Mouse (Mus musculus) hematopoietic stem cell, adult 5-6 weeks (primary cell): ENCODE data around the gene Slc29a3. TPM values are rescaled to one million over a fixed set of nuclear protein-coding genes. Genes with fewer than 3 reads are reported as not detected.

Experiments used
- ATAC-seq, 2 experiments: fragments of 125-278 bp in 1 of 2; replicated peaks in 1 of 2; 2 replicates each; pipeline ENCODE4 v1.8.0; 2016 to 2017; ENCODE audit warnings: inconsistent platforms in 2 of 2, mild to moderate bottlenecking in 2 of 2, moderate number of reproducible peaks in 2 of 2, low read depth in 1 of 2, moderate TSS enrichment in 1 of 2; ENCODE audit not compliant: low FRiP score in 2 of 2, poor library complexity in 2 of 2, severe bottlenecking in 2 of 2, insufficient read depth in 1 of 2, low TSS enrichment in 1 of 2
- total RNA-seq: library from RNA; stranded (forward); fragments of 172-1452, 232-1000 nt; gene quantifications from 2 replicates; pipeline ENCODE4 v1.2.3, GENCODE M21; 2017

The Slc29a3 gene
- 17.5 and 18.4 TPM in 2 replicates for total RNA-seq

GRCm38 (mm10) chr10:60752040-60753020, at the start of gene Slc29a3:
TSS of gene Slc29a3 (minus strand) at chr10:60752794.
- peak; percentile 96 to 97 for ATAC-seq

DNA sequence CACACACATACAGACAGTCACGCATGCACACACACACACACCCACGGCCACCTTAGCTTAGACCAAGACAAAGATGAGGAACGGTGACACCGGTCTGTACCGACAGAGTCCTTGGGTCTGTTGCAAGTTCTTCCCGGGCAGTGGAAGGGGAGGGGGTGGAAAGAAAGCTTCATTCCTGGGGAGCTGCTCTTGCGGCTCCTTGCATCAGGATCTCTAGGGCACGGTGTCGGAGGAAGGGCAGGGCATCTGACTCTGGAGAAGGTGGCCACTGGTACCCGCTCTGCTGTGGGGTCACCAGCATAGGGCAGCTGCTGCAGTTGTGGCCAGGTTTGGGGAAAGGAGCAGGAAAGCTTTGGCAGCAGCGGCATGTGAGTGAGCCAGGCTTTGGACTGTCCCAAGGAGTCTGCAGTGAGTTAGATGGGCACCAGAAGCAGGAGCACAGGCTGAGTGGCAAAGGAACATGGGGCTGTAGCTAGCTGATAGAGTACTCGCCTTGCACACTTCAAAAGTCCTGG, 49.4 kb upstream of the Slc29a3 start:
- no peak for ATAC-seq

DNA sequence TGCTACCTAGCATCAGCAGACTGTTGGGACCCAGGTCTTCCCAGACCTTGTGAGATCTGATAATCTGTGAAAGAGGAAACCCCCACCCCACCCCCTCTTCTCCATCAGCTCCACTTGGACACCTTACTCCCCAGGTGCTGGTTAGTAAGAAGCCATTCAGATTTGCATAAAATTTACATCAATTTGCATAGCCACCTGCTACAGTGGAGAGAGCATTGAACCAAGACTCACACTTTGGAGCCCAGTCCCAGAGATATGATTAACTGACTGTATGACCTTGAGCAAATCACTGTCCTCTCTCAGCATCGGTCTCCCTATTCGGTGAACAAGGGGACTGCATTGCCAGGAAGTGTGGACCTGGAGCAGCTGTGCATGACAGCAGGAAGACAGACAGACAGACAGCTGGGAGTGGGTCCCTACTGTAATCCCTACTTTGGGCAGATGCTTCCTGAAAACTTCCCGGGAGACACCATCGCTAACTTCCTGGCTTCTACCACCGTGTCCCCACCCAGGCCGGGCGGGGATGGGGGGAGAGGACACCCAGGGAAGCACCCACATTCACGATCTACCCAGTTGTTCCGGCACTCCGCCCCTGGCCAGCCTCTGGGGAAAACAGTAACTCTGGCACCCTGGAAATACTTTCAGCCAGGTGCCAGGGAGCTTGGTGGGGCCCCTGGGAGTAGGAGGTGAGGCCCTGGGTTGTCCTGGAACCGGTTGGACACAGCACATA, 48.7 kb upstream of the Slc29a3 start:
- ATAC-seq: no peak

DNA sequence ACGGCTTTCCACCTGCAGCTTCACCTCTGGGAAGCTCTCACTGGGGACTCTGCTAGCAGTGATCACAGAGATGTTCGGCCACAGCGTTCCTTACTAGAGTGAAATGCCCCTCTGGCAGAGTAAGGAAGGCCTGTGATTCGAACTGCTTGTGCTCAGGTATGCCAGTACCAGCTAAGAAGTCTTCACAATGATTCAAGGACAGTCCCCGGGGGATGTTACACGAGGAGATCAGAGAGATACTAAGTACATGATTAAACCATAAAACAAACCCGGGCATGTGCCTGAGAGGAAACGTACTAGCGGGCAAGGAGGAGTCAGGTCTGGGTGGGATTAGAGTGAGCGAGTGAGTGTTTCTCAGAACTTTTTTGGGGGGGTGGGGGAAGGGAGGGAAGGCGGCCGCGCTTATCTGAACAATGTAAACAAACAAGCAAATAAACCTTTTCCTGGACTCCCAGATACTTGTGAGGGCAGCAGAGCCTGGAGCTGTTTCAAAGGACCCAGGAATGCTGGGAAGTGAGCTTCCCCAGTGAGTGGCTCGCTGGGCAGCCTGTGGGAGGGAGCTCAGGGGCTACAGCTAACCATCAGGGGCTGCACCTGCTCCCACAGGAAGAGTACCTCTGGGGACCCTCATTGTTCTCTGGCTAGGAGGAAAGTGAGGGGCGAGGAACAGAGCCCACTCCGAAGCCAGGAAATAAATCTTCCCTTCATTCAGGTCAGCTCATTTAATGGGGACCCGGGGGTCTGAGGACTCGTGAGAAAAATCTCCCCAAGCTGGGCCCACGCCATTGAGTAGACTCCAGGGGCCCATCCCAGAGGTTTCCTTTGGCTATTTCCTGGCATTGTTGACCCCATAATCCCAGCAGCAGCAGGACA, 47.9 kb upstream of the Slc29a3 start:
- no peak for ATAC-seq

DNA sequence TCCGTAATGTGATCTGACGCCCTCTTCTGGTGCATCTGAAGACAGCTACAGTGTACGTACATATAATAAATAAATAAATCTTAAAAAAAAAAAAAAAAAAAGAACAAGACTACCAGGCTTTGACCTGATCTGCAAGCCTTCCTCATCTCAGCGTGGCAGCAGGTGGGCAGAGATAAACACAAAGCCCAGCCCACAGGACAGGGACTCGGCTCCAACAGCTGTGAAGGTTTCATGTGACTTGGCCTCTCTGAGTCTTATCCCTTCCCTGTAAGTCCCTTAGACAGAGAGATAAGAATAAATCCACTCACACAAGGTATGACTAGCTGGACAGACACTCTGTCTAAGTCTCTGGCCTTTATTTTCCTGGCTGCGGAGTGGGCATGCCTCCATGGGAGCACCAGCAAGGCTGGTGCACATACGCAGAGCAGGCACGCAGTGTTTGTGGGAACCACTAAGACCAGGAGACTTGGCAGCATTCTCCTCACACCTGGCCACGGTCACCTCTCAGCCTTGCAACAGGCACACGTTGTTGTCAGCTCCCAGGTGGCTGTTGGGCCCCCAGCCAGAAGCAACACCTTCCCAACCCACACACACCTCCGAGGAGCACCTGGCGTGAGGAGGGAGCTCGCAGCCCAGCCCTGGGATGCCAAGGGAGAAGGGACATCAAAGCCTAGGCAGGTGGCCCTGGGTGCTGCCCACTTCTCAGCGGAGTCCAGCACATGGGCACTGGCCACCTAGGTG, 45.3 kb upstream of the Slc29a3 start:
- ATAC-seq: no peak

- no peak for ATAC-seq
Observed at GRCm38 (mm10) chr10:60796474-60796873, 43.9 kb upstream of the Slc29a3 start.

DNA sequence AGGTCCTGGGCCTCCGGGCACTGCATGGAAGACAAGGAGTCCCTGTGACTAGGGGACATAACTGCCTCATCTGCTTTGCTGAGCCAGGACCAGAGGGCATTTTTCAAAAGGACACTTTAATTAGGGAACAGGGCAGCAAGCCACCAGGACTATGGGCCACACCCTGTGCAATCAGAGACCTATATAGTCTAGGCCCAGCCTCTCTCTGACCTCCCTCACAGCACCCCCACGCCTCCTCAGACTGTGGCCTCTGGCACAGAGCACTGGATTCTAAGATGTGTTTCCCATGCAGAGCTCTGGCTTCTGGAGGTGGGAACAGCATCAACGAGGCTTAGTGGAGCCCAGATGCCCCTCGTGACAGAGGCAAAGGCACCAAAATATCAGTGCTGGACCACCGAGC, 43.4 kb upstream of the Slc29a3 start:
- no peak for ATAC-seq

GRCm38 (mm10) chr10:60794792-60795191, 42.2 kb upstream of the Slc29a3 start:
- no peak for ATAC-seq

DNA sequence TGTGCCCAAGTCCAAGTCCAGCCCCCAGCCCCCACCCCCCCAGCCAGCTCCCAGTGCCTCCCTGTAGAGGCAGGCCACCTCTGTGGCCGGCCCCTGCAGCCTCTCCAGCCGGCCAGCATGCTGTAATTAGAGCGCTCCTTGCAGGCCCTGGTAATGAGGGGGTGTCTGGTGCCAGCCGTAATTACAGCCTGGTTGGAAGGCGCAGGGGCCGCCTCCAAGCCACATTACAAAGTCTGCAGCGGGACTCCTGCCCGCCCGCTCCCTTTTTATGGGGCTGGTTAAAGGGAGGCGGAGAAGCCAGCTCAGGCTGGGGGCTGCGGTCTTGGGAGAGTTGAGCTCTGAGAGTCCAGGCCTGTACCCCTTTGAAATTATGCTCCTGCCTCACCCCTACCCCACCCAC, 41.8 kb upstream of the Slc29a3 start:
- ATAC-seq: no peak

- no peak for ATAC-seq
Observed at GRCm38 (mm10) chr10:60792841-60793240, 40.2 kb upstream of the Slc29a3 start.

GRCm38 (mm10) chr10:60792365-60792764, 39.8 kb upstream of the Slc29a3 start:
- ATAC-seq: no peak

DNA sequence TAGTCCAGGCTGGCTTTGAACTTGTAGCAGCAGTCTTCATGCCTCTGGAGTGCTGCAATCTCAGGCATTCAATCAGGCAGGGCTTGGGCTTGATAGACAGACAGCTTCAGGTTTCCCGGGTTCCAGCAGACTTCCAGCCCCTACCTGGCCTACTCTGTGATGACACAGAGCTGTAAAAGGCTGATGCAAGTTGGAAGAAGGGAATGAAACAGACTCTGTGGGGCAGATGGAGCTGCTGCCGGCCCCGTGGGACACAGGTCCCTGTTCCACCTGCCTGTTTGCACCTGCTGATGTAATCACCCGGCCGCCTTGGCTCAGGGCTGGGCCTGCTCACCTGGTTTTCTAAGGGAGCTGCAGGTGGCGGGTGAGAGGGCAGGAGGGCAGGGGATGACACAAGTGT, 38.3 kb upstream of the Slc29a3 start:
- ATAC-seq: no peak

DNA sequence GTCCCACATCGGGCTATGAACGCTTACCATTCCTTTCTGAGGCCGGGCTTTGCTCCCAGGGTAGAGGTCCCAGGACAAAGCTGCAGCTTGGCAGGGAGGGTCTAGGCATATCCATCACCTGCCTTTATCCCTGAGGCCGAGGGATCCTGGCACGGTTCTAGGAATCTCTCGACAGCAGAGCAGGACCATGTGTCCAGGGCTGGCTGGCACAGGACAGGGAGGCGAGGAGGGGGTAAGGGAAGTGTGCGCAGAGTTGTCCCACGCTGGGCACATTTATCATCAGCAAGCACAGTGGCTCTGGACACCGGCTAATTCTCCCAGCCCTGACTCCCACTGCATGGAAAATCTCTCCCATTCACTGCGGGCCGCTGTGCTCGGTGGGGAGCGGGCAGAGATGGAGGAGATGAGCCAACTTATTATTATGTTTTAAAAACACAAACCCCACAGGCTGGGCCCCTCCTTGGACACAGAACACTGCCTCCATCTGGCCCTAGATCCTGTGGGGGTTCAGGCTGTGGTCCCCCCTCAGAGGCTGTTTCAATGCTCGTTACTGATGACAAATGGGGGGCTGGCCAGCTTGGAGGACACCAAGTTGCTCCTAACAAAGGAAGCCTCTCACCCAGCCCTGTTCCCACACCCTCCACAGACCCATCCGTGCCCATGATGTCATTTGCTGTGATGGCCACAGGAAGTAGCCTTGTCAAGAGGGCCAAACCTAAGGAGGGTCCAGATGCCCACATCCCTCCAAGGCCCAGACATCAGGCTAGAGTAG, 34.9 kb upstream of the Slc29a3 start:
- ATAC-seq: no peak

GRCm38 (mm10) chr10:60783608-60784007, 31.0 kb upstream of the Slc29a3 start:
- no peak for ATAC-seq

GRCm38 (mm10) chr10:60779628-60780027, 27.0 kb upstream of the Slc29a3 start:
- ATAC-seq: peak; percentile 31 to 50; a peak in 3 of 4 replicates

DNA sequence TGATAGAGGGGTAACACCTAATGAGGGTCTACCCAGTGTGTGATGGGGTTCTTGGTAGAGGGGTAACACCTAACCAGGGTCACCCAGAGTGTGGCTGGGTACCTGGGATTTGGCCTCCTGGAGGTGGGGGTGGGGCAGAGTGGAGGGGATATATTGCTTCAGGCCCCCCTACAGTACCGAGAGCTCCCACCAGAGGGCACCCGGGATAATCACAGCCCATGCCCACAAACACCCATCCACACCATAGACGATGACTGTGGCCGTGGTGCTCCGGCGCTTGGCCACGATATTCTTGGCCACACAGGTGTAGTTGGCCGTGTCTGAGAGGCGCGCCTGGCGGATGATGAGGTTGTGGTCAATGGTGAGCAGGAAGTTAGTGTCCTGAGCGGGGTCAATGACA, 25.9 kb upstream of the Slc29a3 start:
- ATAC-seq: peak; percentile 44 to 46; a peak in 1 of 4 replicates
